Mouse (Mus musculus): ENCODE results near the gene Elp4. TPM values are rescaled to one million over a fixed set of nuclear protein-coding genes. Genes with fewer than 3 reads are reported as not detected.

The Elp4 gene
- 10 to 100 TPM; 14.7 to 19.2 TPM for polyA plus RNA-seq (2017; shearing (Covaris generic))

GRCm38 (mm10) chr2:105903896-105904756, at the start of gene Elp4, which contains the start of gene Immp1l:
TSS of gene Elp4 (minus strand) at chr2:105904564.
TSS of gene Immp1l (plus strand) at chr2:105904638.

DNA sequence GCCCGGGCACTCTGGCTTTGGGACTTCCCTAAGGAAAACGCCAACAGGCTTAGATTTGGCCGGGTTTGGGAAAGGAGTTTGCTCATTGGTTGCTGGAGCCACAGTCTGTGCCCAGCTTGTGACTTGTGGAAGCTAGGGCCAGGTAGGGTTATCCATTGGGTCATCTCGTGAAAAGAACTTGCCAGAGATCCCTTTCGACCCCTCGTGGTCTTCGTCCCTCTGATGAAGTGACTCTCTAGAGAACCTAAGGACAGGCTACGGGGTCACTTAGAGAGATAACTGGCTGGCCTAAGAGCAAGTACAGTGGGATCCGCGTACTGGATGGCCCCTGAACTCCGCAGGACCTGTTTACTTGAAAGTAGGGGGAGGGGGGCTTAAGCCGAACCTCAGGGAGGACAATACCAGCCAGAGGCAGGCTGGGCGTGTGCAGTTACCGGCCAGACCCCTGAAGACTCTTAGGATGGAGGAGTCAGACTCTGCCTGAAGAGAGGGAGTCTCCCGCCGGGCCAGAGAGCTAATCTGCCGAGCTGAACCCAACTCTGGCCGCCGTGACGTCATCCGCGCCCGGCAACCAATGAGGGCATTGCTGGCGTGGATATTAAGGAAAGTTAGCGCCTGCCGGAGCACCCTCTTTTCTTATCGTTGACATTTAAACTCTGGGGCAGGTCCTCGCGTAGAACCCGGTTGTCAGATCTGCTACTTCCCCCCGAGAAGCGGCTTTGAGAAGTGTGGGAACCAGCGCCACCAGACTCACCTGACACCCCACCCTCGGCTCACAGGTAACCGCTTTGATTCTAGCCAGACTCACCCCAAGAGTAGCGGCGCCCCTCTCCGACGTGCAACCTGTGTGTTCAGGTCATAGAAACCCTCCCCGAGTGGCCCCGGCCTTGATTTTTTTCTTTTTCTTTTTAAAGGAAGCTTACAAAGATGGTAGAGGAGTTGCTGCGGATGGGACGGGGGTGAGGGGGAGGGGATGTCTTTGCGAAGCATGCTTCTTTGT, 235.8 kb downstream of the Elp4 start, which contains the start of gene Pax6:
Pax6 (plus strand) TSS at position 630 of the 1,000 bp plus-strand sequence.

Other genes with a start within 250 kb of the Elp4 start
- gene Pax6, start 235.7 kb downstream of the Elp4 start, polyA plus RNA-seq (2017; shearing (Covaris generic)), result 1 to 10 TPM in 1 of 2 experiments, under 1 TPM in 1; 0.98 to 3.1 TPM
- gene Immp1l, start 74 bp upstream of the Elp4 start, polyA plus RNA-seq (2017; shearing (Covaris generic)), result 10 to 100 TPM; 63.7 to 82.5 TPM
- 10 to 100 TPM; 41.9 to 43.4 TPM for gene Dnajc24, start 99.0 kb upstream of the Elp4 start, polyA plus RNA-seq (2017; shearing (Covaris generic))

Data from inflammation-experienced regulatory T-cells (primary cell).